Mouse (Mus musculus): ENCODE data around the gene Vwde. TPM values are rescaled to one million over a fixed set of nuclear protein-coding genes. Genes with fewer than 3 reads are reported as not detected.

Gene Vwde
- polyA plus RNA-seq, 1 experiment = not detected

GRCm38 (mm10) chr6:13166240-13166937 lies 58.4 kb downstream of the Vwde start:
- 56% methylated on average over 9 of the region's 9 CpGs for WGBS
- Histone ChIP-seq H3K27ac (ENCODE audit: insufficient read depth, low read depth, low read length) (no peak overlapping the region), H3K4me3 (ENCODE audit: insufficient read depth, low read depth, low read length) (no peak overlapping the region), H3K4me1 (ENCODE audit: control insufficient read depth, insufficient read depth, low read length) (no peaks in the 10 kb centered on the region)
- TF ChIP-seq CTCF (IDR thresholded peaks at IDR 0.05; ENCODE audit: insufficient read depth, low read depth, low read length) (no peak), POLR2A (IDR thresholded peaks at IDR 0.05; ENCODE audit: insufficient read depth, low read depth, low read length) (no peak)

GRCm38 (mm10) chr6:13159437-13159836 lies 65.3 kb downstream of the Vwde start:
- 93% methylated on average over 2 of the region's 2 CpGs for WGBS
- H3K27ac ChIP-seq (ENCODE audit: insufficient read depth, low read depth, low read length) = no peak overlapping the region
- TF ChIP-seq CTCF (IDR thresholded peaks at IDR 0.05; ENCODE audit: insufficient read depth, low read depth, low read length) = no peak
- no peak for TF ChIP-seq POLR2A (IDR thresholded peaks at IDR 0.05; ENCODE audit: insufficient read depth, low read depth, low read length)

GRCm38 (mm10) chr6:13153888-13154697 lies 70.7 kb downstream of the Vwde start:
- Histone ChIP-seq H3K4me3 (ENCODE audit: insufficient read depth, low read depth, low read length) (no peak overlapping the region), H3K27ac (ENCODE audit: insufficient read depth, low read depth, low read length) (no peak overlapping the region), H3K4me1 (ENCODE audit: control insufficient read depth, insufficient read depth, low read length) (no peaks in the 10 kb centered on the region)
- 96% methylated on average over 9 of the region's 9 CpGs for WGBS
- no peak for TF ChIP-seq CTCF (IDR thresholded peaks at IDR 0.05; ENCODE audit: insufficient read depth, low read depth, low read length)
- TF ChIP-seq POLR2A (IDR thresholded peaks at IDR 0.05; ENCODE audit: insufficient read depth, low read depth, low read length) = no peak

More at GRCm38 (mm10) chr6:13159437-13159836, 65.3 kb downstream of the Vwde start:
- H3K4me3 ChIP-seq (ENCODE audit: insufficient read depth, low read depth, low read length) = no peak overlapping the region
- no peaks in the 10 kb centered on the region for H3K4me1 ChIP-seq (ENCODE audit: control insufficient read depth, insufficient read depth, low read length)

GRCm38 (mm10) chr6:13152062-13152640 lies 72.6 kb downstream of the Vwde start:
- H3K4me3 ChIP-seq (ENCODE audit: insufficient read depth, low read depth, low read length) = no peak overlapping the region
- WGBS = 93% methylated on average over 1 of the region's 1 CpGs
- TF ChIP-seq POLR2A (IDR thresholded peaks at IDR 0.05; ENCODE audit: insufficient read depth, low read depth, low read length) (no peak), CTCF (IDR thresholded peaks at IDR 0.05; ENCODE audit: insufficient read depth, low read depth, low read length) (no peak)
- H3K27ac ChIP-seq (ENCODE audit: insufficient read depth, low read depth, low read length) = no peak overlapping the region
- H3K4me1 ChIP-seq (ENCODE audit: control insufficient read depth, insufficient read depth, low read length) = no peaks in the 10 kb centered on the region

- Histone ChIP-seq H3K4me3 (ENCODE audit: insufficient read depth, low read depth, low read length) (no peak overlapping the region), H3K4me1 (ENCODE audit: control insufficient read depth, insufficient read depth, low read length) (no peaks in the 10 kb centered on the region), H3K27ac (ENCODE audit: insufficient read depth, low read depth, low read length) (no peak overlapping the region)
- 90% methylated on average over 1 of the region's 1 CpGs for WGBS
- TF ChIP-seq POLR2A (IDR thresholded peaks at IDR 0.05; ENCODE audit: insufficient read depth, low read depth, low read length) (no peak), CTCF (IDR thresholded peaks at IDR 0.05; ENCODE audit: insufficient read depth, low read depth, low read length) (no peak)
Measured at GRCm38 (mm10) chr6:13137255-13137654, 87.5 kb downstream of the Vwde start.

GRCm38 (mm10) chr6:13108662-13109061 lies 116.1 kb downstream of the Vwde start:
- TF ChIP-seq POLR2A (IDR thresholded peaks at IDR 0.05; ENCODE audit: insufficient read depth, low read depth, low read length) (no peak), CTCF (IDR thresholded peaks at IDR 0.05; ENCODE audit: insufficient read depth, low read depth, low read length) (no peak)
- no peaks in the 10 kb centered on the region for H3K4me1 ChIP-seq (ENCODE audit: control insufficient read depth, insufficient read depth, low read length)
- H3K4me3 ChIP-seq (ENCODE audit: insufficient read depth, low read depth, low read length) = no peak overlapping the region
- no peak overlapping the region for H3K27ac ChIP-seq (ENCODE audit: insufficient read depth, low read depth, low read length)
- WGBS = 69% methylated on average over 1 of the region's 1 CpGs

Other genes with a start within 250 kb of the Vwde start
- 102 TPM in 1 of 2 replicates, not detected in the other for gene Tmem106b, start 155.2 kb downstream of the Vwde start, polyA plus RNA-seq (2012; ENCODE audit: insufficient read depth, insufficient read length, low replicate concordance, missing spikeins)